Mouse (Mus musculus) hindbrain, embryonic 11.5 days (tissue): Measurements from ENCODE around the gene Timp4. TPM values are rescaled to one million over a fixed set of nuclear protein-coding genes. Genes with fewer than 3 reads are reported as not detected.

Experiments used
- ATAC-seq: fragments of 200-750 bp; cut with Nextera tagmentation; 2 replicates; pipeline ENCODE4 v1.8.0; 2017; ENCODE audit warnings: mild to moderate bottlenecking, moderate TSS enrichment, moderate library complexity; ENCODE audit not compliant: low FRiP score
- DNase-seq: peaks from one replicate; pipeline ENCODE4 v3.0.0-alpha.2; 2015; ENCODE audit warnings: low spot score
- H3K27ac ChIP-seq: fragments of 300-500 bp; sonication (generic); 2 replicates; pipeline ENCODE4 v1.5.1; 2014; ENCODE audit warnings: mild to moderate bottlenecking, low read depth, low read length
- H3K27me3 ChIP-seq: fragments of 300-500 bp; sonication (generic); 2 replicates; pipeline ENCODE4 v1.6.1; 2014; ENCODE audit warnings: mild to moderate bottlenecking, low read length, moderate library complexity, mixed read lengths; ENCODE audit not compliant: control insufficient read depth, insufficient read depth
- H3K36me3 ChIP-seq: fragments of 300-500 bp; sonication (generic); 2 replicates; pipeline ENCODE4 v1.6.1; 2014; ENCODE audit warnings: mild to moderate bottlenecking, low read length, moderate library complexity, mixed read lengths; ENCODE audit not compliant: control insufficient read depth, insufficient read depth
- H3K4me1 ChIP-seq: fragments of 300-500 bp; sonication (generic); replicated peaks from 2 replicates; pipeline ENCODE4 v1.6.1; 2014; ENCODE audit warnings: low read length, mixed read lengths; ENCODE audit not compliant: control insufficient read depth, insufficient read depth
- H3K4me2 ChIP-seq: fragments of 300-500 bp; sonication (generic); replicated peaks from 2 replicates; pipeline ENCODE4 v1.6.1; 2014; ENCODE audit warnings: mild to moderate bottlenecking, low read depth, low read length
- H3K4me3 ChIP-seq: fragments of 300-500 bp; sonication (generic); 2 replicates; pipeline ENCODE4 v1.5.1; 2014; ENCODE audit warnings: low read depth, low read length
- H3K9ac ChIP-seq: fragments of 300-500 bp; sonication (generic); 2 replicates; pipeline ENCODE4 v1.6.1; 2014; ENCODE audit warnings: low read depth, low read length
- H3K9me3 ChIP-seq: fragments of 300-500 bp; sonication (generic); 2 replicates; pipeline ENCODE4 v1.6.1; 2016; ENCODE audit warnings: low read length; ENCODE audit not compliant: control insufficient read depth
- WGBS: fragments of 180-500 bp; shearing (Covaris S2); extraction: QIAGEN DNeasy Blood & Tissue Kit; methylation state at CpG from one replicate; pipeline ENCODE4 v1.1.7; 2014; 5-methylcytosine and 5-hydroxymethylcytosine counted together
- polyA plus RNA-seq: library from polyadenylated mRNA; unstranded; fragments of >200 nt; fragmentation: Nextera tagmentation; extraction: Ambion mirVana; gene quantifications from 2 replicates; pipeline ENCODE4 v1.2.1, GENCODE M21; 2014

Timp4 gene
- polyA plus RNA-seq, 1 experiment from 2014 or later, result 0.57 TPM

GRCm38 (mm10) chr6:115268551-115269385 lies 16.8 kb upstream of the Timp4 start:
- no peak for ATAC-seq
- no peaks in the 10 kb centered on the region for H3K9me3 ChIP-seq
- 87% methylated on average over 10 of the region's 10 CpGs for WGBS
- H3K27me3 ChIP-seq, result no peaks in the 10 kb centered on the region
- H3K27ac ChIP-seq, result no peak overlapping the region
- no peak overlapping the region for H3K9ac ChIP-seq
- H3K4me2 ChIP-seq, result no peak overlapping the region
- no peaks in the 10 kb centered on the region for H3K4me1 ChIP-seq
- H3K36me3 ChIP-seq, result no peaks in the 10 kb centered on the region
- no peak overlapping the region for H3K4me3 ChIP-seq
- no peak for DNase-seq

- DNase-seq (peak; percentile 79), ATAC-seq (peak; percentile 65)
- Histone ChIP-seq H3K4me3 (no peak overlapping the region), H3K9me3 (no peaks in the 10 kb centered on the region), H3K4me1 (no peaks in the 10 kb centered on the region), H3K27me3 (no peaks in the 10 kb centered on the region), H3K27ac (no peak overlapping the region), H3K4me2 (no peak overlapping the region), H3K9ac (no peak overlapping the region), H3K36me3 (no peaks in the 10 kb centered on the region)
- 53% methylated on average over 2 of the region's 2 CpGs for WGBS
Observed at GRCm38 (mm10) chr6:115267916-115268315, 15.9 kb upstream of the Timp4 start.

- 84% methylated on average over 5 of the region's 5 CpGs for whole genome bisulfite sequencing
- Histone ChIP-seq H3K9me3 (no peaks in the 10 kb centered on the region), H3K27me3 (no peaks in the 10 kb centered on the region), H3K4me3 (no peak overlapping the region), H3K36me3 (no peaks in the 10 kb centered on the region), H3K4me2 (no peak overlapping the region), H3K27ac (no peak overlapping the region), H3K4me1 (no peaks in the 10 kb centered on the region), H3K9ac (no peak overlapping the region)
- ATAC-seq, result no peak
- no peak for DNase-seq
Observed at GRCm38 (mm10) chr6:115266791-115267190, 14.8 kb upstream of the Timp4 start.

- no peak overlapping the region for H3K4me3 ChIP-seq
- H3K27me3 ChIP-seq, result no peaks in the 10 kb centered on the region
- no peak overlapping the region for H3K4me2 ChIP-seq
- 94% methylated on average over 3 of the region's 3 CpGs for WGBS
- H3K36me3 ChIP-seq, result no peaks in the 10 kb centered on the region
- H3K9ac ChIP-seq, result no peak overlapping the region
- no peak for ATAC-seq
- H3K9me3 ChIP-seq, result no peaks in the 10 kb centered on the region
- DNase-seq, result no peak
- H3K4me1 ChIP-seq, result no peaks in the 10 kb centered on the region
- H3K27ac ChIP-seq, result no peak overlapping the region
Observed at GRCm38 (mm10) chr6:115260507-115260906, 8.5 kb upstream of the Timp4 start.

- 88% methylated on average over 3 of the region's 3 CpGs for WGBS
- no peak for ATAC-seq
- Histone ChIP-seq H3K27me3 (no peaks in the 10 kb centered on the region), H3K36me3 (no peaks in the 10 kb centered on the region), H3K4me1 (no peaks in the 10 kb centered on the region), H3K27ac (no peak overlapping the region), H3K4me3 (no peak overlapping the region), H3K4me2 (no peak overlapping the region), H3K9ac (no peak overlapping the region), H3K9me3 (no peaks in the 10 kb centered on the region)
- no peak for DNase-seq
Observed at GRCm38 (mm10) chr6:115255171-115255570, 3.2 kb upstream of the Timp4 start.

- H3K4me2 ChIP-seq, result peak overlapping the region; percentile 17; the same call in 1 of the 2 replicates
- no peaks in the 10 kb centered on the region for H3K36me3 ChIP-seq
- H3K9me3 ChIP-seq, result no peaks in the 10 kb centered on the region
- no peaks in the 10 kb centered on the region for H3K4me1 ChIP-seq
- no peak overlapping the region for H3K4me3 ChIP-seq
- ATAC-seq (no peak), DNase-seq (peak; percentile 27)
- H3K9ac ChIP-seq, result no peak overlapping the region
- 5% methylated on average over 13 of the region's 13 CpGs for WGBS
- no peaks in the 10 kb centered on the region for H3K27me3 ChIP-seq
- H3K27ac ChIP-seq, result no peak overlapping the region
Observed at GRCm38 (mm10) chr6:115251531-115251985, 447 bp downstream of the Timp4 start.

- WGBS, result 75% methylated on average over 3 of the region's 3 CpGs
- no peak overlapping the region for H3K9ac ChIP-seq
Observed at GRCm38 (mm10) chr6:115245500-115246058, 6.4 kb downstream of the Timp4 start.

GRCm38 (mm10) chr6:115244222-115244621 lies 7.8 kb downstream of the Timp4 start:
- Histone ChIP-seq H3K9ac (no peak overlapping the region), H3K27me3 (no peaks in the 10 kb centered on the region)
- no peak for ATAC-seq

More at GRCm38 (mm10) chr6:115245500-115246058, 6.4 kb downstream of the Timp4 start:
- H3K4me2 ChIP-seq, result no peak overlapping the region
- no peak overlapping the region for H3K27ac ChIP-seq
- no peak overlapping the region for H3K4me3 ChIP-seq
- DNase-seq (no peak), ATAC-seq (no peak)
- H3K36me3 ChIP-seq, result no peaks in the 10 kb centered on the region
- no peaks in the 10 kb centered on the region for H3K27me3 ChIP-seq
- no peaks in the 10 kb centered on the region for H3K4me1 ChIP-seq
- no peaks in the 10 kb centered on the region for H3K9me3 ChIP-seq

GRCm38 (mm10) chr6:115241939-115242338 lies 10.1 kb downstream of the Timp4 start:
- 90% methylated on average over 3 of the region's 3 CpGs for WGBS

More at GRCm38 (mm10) chr6:115244222-115244621, 7.8 kb downstream of the Timp4 start:
- no peak overlapping the region for H3K27ac ChIP-seq
- no peak for DNase-seq
- no peak overlapping the region for H3K4me2 ChIP-seq
- H3K9me3 ChIP-seq, result no peaks in the 10 kb centered on the region
- H3K4me1 ChIP-seq, result no peaks in the 10 kb centered on the region
- H3K36me3 ChIP-seq, result no peaks in the 10 kb centered on the region
- WGBS, result 71% methylated on average over 2 of the region's 2 CpGs
- H3K4me3 ChIP-seq, result no peak overlapping the region

More at GRCm38 (mm10) chr6:115241939-115242338, 10.1 kb downstream of the Timp4 start:
- H3K4me1 ChIP-seq, result no peaks in the 10 kb centered on the region
- no peaks in the 10 kb centered on the region for H3K9me3 ChIP-seq
- no peak overlapping the region for H3K4me3 ChIP-seq
- no peak overlapping the region for H3K9ac ChIP-seq
- H3K27me3 ChIP-seq, result no peaks in the 10 kb centered on the region
- no peak for DNase-seq
- no peaks in the 10 kb centered on the region for H3K36me3 ChIP-seq
- ATAC-seq, result no peak
- H3K4me2 ChIP-seq, result no peak overlapping the region
- no peak overlapping the region for H3K27ac ChIP-seq
